ENCODE assay signal across 14 mouse cellular contexts in the genomic region with DNA sequence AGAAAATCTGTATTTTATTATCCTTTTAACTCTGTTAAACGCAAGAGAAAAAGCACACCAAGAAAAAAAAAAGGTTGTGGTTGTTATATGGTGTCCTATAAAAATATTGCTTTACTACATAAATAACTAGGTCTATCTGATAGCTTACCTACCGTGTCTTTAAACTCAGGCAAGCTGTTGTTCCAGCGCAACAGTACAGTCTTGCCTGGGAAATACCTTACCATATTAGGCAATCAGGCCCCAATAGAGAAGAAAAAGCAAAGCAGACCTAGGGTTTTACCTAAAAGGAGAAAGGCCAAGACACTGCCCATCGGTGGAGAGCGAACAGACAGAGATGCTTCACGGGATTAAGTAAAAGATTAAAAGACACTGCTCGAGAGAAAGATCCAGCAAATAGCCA.
DNase-seq lines count a peak whose midpoint lies in the region; ATAC-seq and TF ChIP-seq lines count a peak whose summit lies in the region.
"Had no signal": no experiment of that assay in that cellular context is flagged by ENCODE, and none has a peak within 500 bp of the region (broad histone marks: within the 10 kb centered on the region; RNA-seq: fewer than 3 reads in every experiment).

No protein-coding gene starts in this region.

- TF ChIP-seq CTCF in olfactory bulb, adult 2 months (IDR thresholded peaks at IDR 0.05; ENCODE audit: insufficient read depth, low read depth, low read length), result no peak

- H3K4me2 ChIP-seq in heart, embryonic 14.5 days (ENCODE audit: low read length), result no peak overlapping the region
- no peak overlapping the region for H3K4me2 ChIP-seq in embryonic facial prominence, embryonic 11.5 days (ENCODE audit: low read depth, low read length)
- H3K4me2 ChIP-seq in heart, embryonic 16.5 days (ENCODE audit: low read depth, low read length), result no peak overlapping the region
- H3K4me2 ChIP-seq: midbrain, embryonic 15.5 days had no signal

- no peaks in the 10 kb centered on the region for H3K27me3 ChIP-seq in heart, embryonic 14.5 days (ENCODE audit: control insufficient read depth, insufficient read depth, low read length)
- no peaks in the 10 kb centered on the region for H3K27me3 ChIP-seq in embryonic facial prominence, embryonic 11.5 days (ENCODE audit: control insufficient read depth, insufficient read depth, low read length)
- no peaks in the 10 kb centered on the region for H3K27me3 ChIP-seq in heart, embryonic 16.5 days (ENCODE audit: control insufficient read depth, insufficient read depth, low read length)
- H3K27me3 ChIP-seq: midbrain, embryonic 15.5 days had no signal

- no peaks in the 10 kb centered on the region for H3K9me3 ChIP-seq in heart, embryonic 14.5 days (ENCODE audit: control insufficient read depth, low read length)
- no peaks in the 10 kb centered on the region for H3K9me3 ChIP-seq in embryonic facial prominence, embryonic 11.5 days (replicated peaks; ENCODE audit: control insufficient read depth, low read length)
- H3K9me3 ChIP-seq in heart, embryonic 16.5 days (replicated peaks; ENCODE audit: control insufficient read depth, low read length), result no peaks in the 10 kb centered on the region
- H3K9me3 ChIP-seq: forebrain, embryonic 10.5 days; midbrain, embryonic 15.5 days had no signal

- 0 out of 2 replicates have a peak overlapping the region, but pooled peaks have one; percentile 26 for H3K9ac ChIP-seq in heart, embryonic 14.5 days (ENCODE audit: low read length)
- no peak overlapping the region for H3K9ac ChIP-seq in embryonic facial prominence, embryonic 11.5 days (replicated peaks; ENCODE audit: low read length)
- no peak overlapping the region for H3K9ac ChIP-seq in heart, embryonic 16.5 days (ENCODE audit: low read length)
- H3K9ac ChIP-seq: midbrain, embryonic 15.5 days had no signal

- H3K4me1 ChIP-seq in heart, embryonic 14.5 days (ENCODE audit: control insufficient read depth in 2 of 2, insufficient read depth in 2 of 2, low read length in 2 of 2), result peaks cover 13 to 31% of the 10 kb centered on the region in 2 experiments
- no peaks in the 10 kb centered on the region for H3K4me1 ChIP-seq in embryonic facial prominence, embryonic 11.5 days (ENCODE audit: control insufficient read depth, insufficient read depth, low read length)
- H3K4me1 ChIP-seq in heart, embryonic 16.5 days (ENCODE audit: control insufficient read depth, insufficient read depth, low read length), result peaks cover 26% of the 10 kb centered on the region
- peaks cover 12% of the 10 kb centered on the region for H3K4me1 ChIP-seq in olfactory bulb, adult 2 months (ENCODE audit: control insufficient read depth, insufficient read depth, low read length)
- H3K4me1 ChIP-seq: midbrain, embryonic 15.5 days had no signal

- H3K4me3 ChIP-seq in heart, embryonic 14.5 days (ENCODE audit: control insufficient read depth in 1 of 2, insufficient read depth in 1 of 2, low read depth in 1 of 2, low read length in 2 of 2), result no peak overlapping the region
- no peak overlapping the region for H3K4me3 ChIP-seq in embryonic facial prominence, embryonic 11.5 days (ENCODE audit: low read depth, low read length)
- H3K4me3 ChIP-seq in heart, embryonic 16.5 days (ENCODE audit: low read length), result no peak overlapping the region
- no peak overlapping the region for H3K4me3 ChIP-seq in olfactory bulb, adult 2 months (ENCODE audit: insufficient read depth, low read depth, low read length)
- H3K4me3 ChIP-seq: forebrain, embryonic 10.5 days; midbrain, embryonic 15.5 days had no signal

- 32% methylated on average over 7 of the region's 7 CpGs for WGBS in heart, embryonic 14.5 days
- 49% methylated on average over 7 of the region's 7 CpGs for WGBS in embryonic facial prominence, embryonic 11.5 days
- WGBS in heart, embryonic 16.5 days, result 40% methylated on average over 7 of the region's 7 CpGs
- 62% methylated on average over 7 of the region's 7 CpGs for WGBS in olfactory bulb, adult 2 months

- H3K36me3 ChIP-seq in heart, embryonic 14.5 days (ENCODE audit: control insufficient read depth, insufficient read depth, low read length), result peaks cover 9% of the 10 kb centered on the region; the same call in 1 of the 2 replicates
- no peaks in the 10 kb centered on the region for H3K36me3 ChIP-seq in embryonic facial prominence, embryonic 11.5 days (replicated peaks; ENCODE audit: control insufficient read depth, insufficient read depth, low read depth, low read length)
- peaks cover 10% of the 10 kb centered on the region for H3K36me3 ChIP-seq in heart, embryonic 16.5 days (ENCODE audit: control insufficient read depth, insufficient read depth)
- H3K36me3 ChIP-seq: forebrain, embryonic 10.5 days; midbrain, embryonic 15.5 days had no signal

- no peak for DNase-seq in heart, adult 18-20 months
- peak; percentile 42 for DNase-seq in embryonic facial prominence, embryonic 11.5 days (ENCODE audit: low spot score)
- DNase-seq in ovary, postnatal 36 days (ENCODE audit: low spot score), result no peak
- no peak for DNase-seq in retina, embryonic 14.5 days (ENCODE audit: low spot score)
- DNase-seq: cerebellum, adult 8-10 months; right cerebral cortex, postnatal 4 days; thymus, postnatal 36 days had no signal

- no peak for TF ChIP-seq POLR2A in olfactory bulb, adult 2 months (IDR thresholded peaks at IDR 0.05; ENCODE audit: insufficient read depth, low read depth, low read length)

- H3K27ac ChIP-seq in heart, embryonic 14.5 days (replicated peaks in 1 of 2; ENCODE audit: control insufficient read depth in 1 of 2, insufficient read depth in 1 of 2, low read depth in 2 of 2, low read length in 2 of 2), result peak overlapping the region; percentile 22 to 43; a peak in 3 of 4 replicates
- no peak overlapping the region for H3K27ac ChIP-seq in embryonic facial prominence, embryonic 11.5 days (replicated peaks; ENCODE audit: low read depth, low read length)
- H3K27ac ChIP-seq in heart, embryonic 16.5 days (ENCODE audit: low read length), result peak overlapping the region; percentile 14
- 0 out of 2 replicates have a peak overlapping the region, but pooled peaks have one; percentile 37 for H3K27ac ChIP-seq in olfactory bulb, adult 2 months (ENCODE audit: insufficient read depth, low read depth, low read length)
- H3K27ac ChIP-seq: kidney, postnatal 0 days; midbrain, embryonic 15.5 days had no signal

- ATAC-seq in heart, embryonic 14.5 days (ENCODE audit: insufficient number of reproducible peaks, insufficient read depth, low FRiP score, low read depth), result no peak
- ATAC-seq in embryonic facial prominence, embryonic 11.5 days (replicated peaks; ENCODE audit: insufficient number of reproducible peaks, low FRiP score, low TSS enrichment, low read depth), result no peak
- ATAC-seq in heart, embryonic 16.5 days (replicated peaks; ENCODE audit: extremely low read depth, insufficient read depth, low FRiP score), result no peak
- no peak for ATAC-seq in cerebellum, adult (ENCODE audit: insufficient number of reproducible peaks, low FRiP score, low TSS enrichment)
- ATAC-seq: midbrain, embryonic 15.5 days had no signal
